Mouse (Mus musculus) midbrain, embryonic 14.5 days (tissue): ENCODE data around the gene Msn. TPM values are rescaled to one million over a fixed set of nuclear protein-coding genes. Genes with fewer than 3 reads are reported as not detected.

Source experiments
- ATAC-seq: fragments of 200-750 bp; cut with Nextera tagmentation; 2 replicates; pipeline ENCODE4 v1.8.0; 2017; ENCODE audit warnings: moderate number of reproducible peaks, moderate library complexity; ENCODE audit not compliant: low FRiP score, low TSS enrichment
- DNase-seq: peaks from one replicate; pipeline ENCODE4 v3.0.0-alpha.2; 2015
- H3K27ac ChIP-seq: fragments of 300-500 bp; sonication (generic); replicated peaks from 2 replicates; pipeline ENCODE4 v1.5.1; 2014; ENCODE audit warnings: mild to moderate bottlenecking, low read depth, low read length, moderate library complexity
- H3K27me3 ChIP-seq: fragments of 300-500 bp; sonication (generic); 2 replicates; pipeline ENCODE4 v1.6.1; 2014; ENCODE audit warnings: low read length, control low read depth, mixed read lengths; ENCODE audit not compliant: control insufficient read depth, insufficient read depth
- H3K36me3 ChIP-seq: fragments of 300-500 bp; sonication (generic); 2 replicates; pipeline ENCODE4 v1.6.1; 2014; ENCODE audit warnings: low read length, control low read depth; ENCODE audit not compliant: control insufficient read depth, insufficient read depth
- H3K4me1 ChIP-seq: fragments of 300-500 bp; sonication (generic); 2 replicates; pipeline ENCODE4 v1.6.1; 2014; ENCODE audit warnings: mild to moderate bottlenecking, antibody characterized with exemption, low read length, control low read depth; ENCODE audit not compliant: control insufficient read depth, insufficient read depth
- H3K4me2 ChIP-seq: fragments of 300-500 bp; sonication (generic); 2 replicates; pipeline ENCODE4 v1.6.1; 2014; ENCODE audit warnings: mild to moderate bottlenecking, low read length, moderate library complexity
- H3K4me3 ChIP-seq: fragments of 300-500 bp; sonication (generic); replicated peaks from 2 replicates; pipeline ENCODE4 v1.5.1; 2014; ENCODE audit warnings: low read depth, low read length
- H3K9ac ChIP-seq: fragments of 300-500 bp; sonication (generic); replicated peaks from 2 replicates; pipeline ENCODE4 v1.6.1; 2014; ENCODE audit warnings: mild to moderate bottlenecking, low read length, moderate library complexity
- H3K9me3 ChIP-seq: fragments of 300-500 bp; sonication (generic); 2 replicates; pipeline ENCODE4 v1.6.1; 2016; ENCODE audit warnings: low read length, control low read depth, mixed read lengths; ENCODE audit not compliant: control insufficient read depth
- WGBS: fragments of 180-500 bp; shearing (Covaris S2); extraction: QIAGEN DNeasy Blood & Tissue Kit; methylation state at CpG from one replicate; pipeline ENCODE4 v1.1.7; 2014; 5-methylcytosine and 5-hydroxymethylcytosine counted together
- polyA plus RNA-seq: library from polyadenylated mRNA; unstranded; fragments of >200 nt; fragmentation: Nextera tagmentation; extraction: Ambion mirVana; gene quantifications from 2 replicates; pipeline ENCODE4 v1.2.1, GENCODE M21; 2014

The Msn gene
- 18.0 and 33.8 TPM in 2 replicates for polyA plus RNA-seq

DNA sequence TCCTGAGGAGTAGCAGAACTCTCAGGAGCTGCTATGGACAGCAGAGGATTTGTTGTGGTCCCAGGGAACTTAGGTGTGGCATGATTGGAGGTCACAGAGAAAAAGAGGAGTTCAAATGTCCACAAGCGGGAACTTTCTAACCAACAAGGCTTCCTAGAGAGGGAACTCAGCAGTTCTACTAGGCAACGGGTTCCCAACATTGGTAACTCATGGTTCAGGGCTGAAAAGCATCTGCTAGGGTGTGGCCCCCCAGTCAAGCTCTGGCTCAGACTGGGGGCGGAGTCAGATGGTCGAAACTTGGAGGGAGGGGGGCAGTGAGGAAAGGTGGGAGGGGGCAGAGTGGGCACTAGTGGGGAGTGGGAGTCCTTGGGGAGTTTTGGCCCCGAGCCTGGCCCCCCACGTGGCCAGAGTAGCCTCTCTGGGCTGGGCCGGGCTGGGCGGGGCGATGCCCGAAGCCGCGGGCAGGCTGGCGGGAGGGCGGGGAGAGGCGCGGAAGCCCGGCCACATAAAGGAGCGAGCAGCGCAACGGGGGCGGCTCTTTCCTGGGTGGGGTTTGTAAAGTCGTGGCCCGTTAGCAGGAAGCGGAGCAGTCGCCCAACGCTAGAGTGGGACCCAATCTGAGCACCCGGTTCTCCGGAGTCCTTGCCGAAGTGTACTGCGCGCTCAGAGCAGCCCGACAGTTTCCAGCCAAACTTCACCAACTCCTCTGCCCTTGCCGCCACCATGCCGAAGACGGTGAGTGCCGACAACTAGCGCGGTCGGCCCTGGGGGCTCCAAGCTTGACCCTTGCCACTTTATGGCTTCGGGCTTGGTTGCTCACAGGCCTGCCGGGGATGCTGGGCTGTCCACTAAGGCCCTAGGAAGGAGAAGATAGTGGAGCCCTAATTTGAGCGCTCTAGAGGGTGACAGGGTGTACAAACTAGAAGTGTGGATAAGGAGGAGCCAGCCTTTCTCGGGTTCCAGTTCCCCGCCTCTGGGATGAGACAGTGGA lies at the start of gene Msn:
Gene Msn (plus strand): TSS at position 534 of the 991 bp plus-strand sequence.
- Histone ChIP-seq H3K4me2 (peak within 1 kb of the TSS; percentile 63), H3K27me3 (no peaks in the 10 kb centered on the region), H3K27ac (no peak within 1 kb of the TSS), H3K9ac (peak within 1 kb of the TSS; percentile 27; the same call in 1 of the 2 replicates), H3K4me3 (peak within 1 kb of the TSS; percentile 37), H3K9me3 (no peaks in the 10 kb centered on the region), H3K36me3 (no peaks in the 10 kb centered on the region), H3K4me1 (no peaks in the 10 kb centered on the region)
- WGBS = 26% methylated on average over 43 of the region's 44 CpGs
- DNase-seq = peak; percentile 30
- ATAC-seq = peak; percentile 72

DNA sequence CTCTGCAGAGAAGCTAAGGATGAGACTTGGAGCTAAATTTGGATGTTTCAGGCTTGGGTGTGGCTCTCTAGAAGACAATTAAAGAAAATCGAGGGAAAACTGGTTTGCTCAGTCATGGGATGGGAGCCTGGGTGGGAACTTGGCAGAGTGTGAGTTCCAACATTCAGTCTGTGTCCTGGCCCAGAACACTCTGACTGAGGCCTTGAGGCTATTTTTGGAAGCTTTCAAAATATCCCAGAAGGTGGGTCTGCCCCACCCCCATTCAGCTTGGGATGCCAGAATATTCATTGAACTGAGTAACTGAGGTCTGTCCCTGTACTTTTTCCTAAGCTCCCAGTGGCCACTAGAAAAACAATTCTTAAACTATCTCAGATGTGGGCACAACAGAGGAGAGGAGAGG lies 43.0 kb upstream of the Msn start:
- no peak overlapping the region for H3K4me2 ChIP-seq
- no peak for DNase-seq
- no peaks in the 10 kb centered on the region for H3K4me1 ChIP-seq
- H3K9ac ChIP-seq = no peak overlapping the region
- H3K27me3 ChIP-seq = no peaks in the 10 kb centered on the region
- WGBS = 71% methylated on average over 1 of the region's 1 CpGs
- no peak for ATAC-seq
- no peak overlapping the region for H3K4me3 ChIP-seq
- no peaks in the 10 kb centered on the region for H3K36me3 ChIP-seq
- no peaks in the 10 kb centered on the region for H3K9me3 ChIP-seq
- H3K27ac ChIP-seq = no peak overlapping the region

DNA sequence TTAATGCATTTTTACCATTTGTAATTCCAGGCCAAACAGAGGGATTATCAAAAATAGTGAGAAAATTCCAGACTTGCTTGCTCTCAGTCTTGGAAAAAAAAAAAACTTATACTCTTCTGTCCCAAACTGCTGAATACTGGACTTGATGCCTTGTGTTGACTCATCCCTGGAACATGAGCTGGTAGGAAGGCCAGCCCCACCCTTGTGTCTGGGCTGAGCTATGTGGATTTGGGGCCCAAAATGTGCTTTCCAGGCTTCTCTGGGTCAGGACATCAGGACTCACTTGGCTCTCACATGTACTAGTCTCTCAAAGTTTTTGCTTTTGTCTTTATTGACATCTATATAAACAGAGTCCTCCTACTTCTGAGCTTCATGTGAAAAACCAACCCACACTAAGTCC lies 18.1 kb upstream of the Msn start:
- Histone ChIP-seq H3K4me2 (no peak overlapping the region), H3K27me3 (no peaks in the 10 kb centered on the region), H3K9ac (no peak overlapping the region), H3K4me3 (no peak overlapping the region), H3K9me3 (no peaks in the 10 kb centered on the region), H3K27ac (no peak overlapping the region), H3K4me1 (no peaks in the 10 kb centered on the region), H3K36me3 (no peaks in the 10 kb centered on the region)
- DNase-seq (no peak), ATAC-seq (no peak)

DNA sequence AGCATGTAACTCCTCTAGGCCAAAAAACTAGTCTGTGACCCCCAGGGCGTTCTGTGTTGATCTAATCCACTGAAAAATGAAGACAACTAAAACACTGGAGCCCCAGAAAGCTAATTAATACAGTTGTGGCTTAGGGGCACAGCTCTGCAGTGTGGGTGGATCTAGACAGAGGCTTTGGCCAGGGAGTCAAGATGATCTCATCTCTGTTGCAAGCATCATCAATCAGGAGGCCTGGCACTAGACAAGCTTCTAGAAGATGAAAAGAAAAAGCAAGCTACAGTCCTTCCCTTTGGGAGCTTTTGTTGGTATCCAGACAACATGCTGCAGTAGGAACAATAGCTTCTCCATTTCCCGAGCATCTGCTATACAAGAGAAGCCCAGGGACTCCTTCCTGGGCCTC lies 9.6 kb upstream of the Msn start:
- Histone ChIP-seq H3K4me3 (no peak overlapping the region), H3K27ac (no peak overlapping the region), H3K27me3 (no peaks in the 10 kb centered on the region), H3K9me3 (no peaks in the 10 kb centered on the region), H3K36me3 (no peaks in the 10 kb centered on the region), H3K9ac (no peak overlapping the region), H3K4me2 (no peak overlapping the region), H3K4me1 (no peaks in the 10 kb centered on the region)
- WGBS = 41% methylated on average over 2 of the region's 2 CpGs
- ATAC-seq (no peak), DNase-seq (no peak)

DNA sequence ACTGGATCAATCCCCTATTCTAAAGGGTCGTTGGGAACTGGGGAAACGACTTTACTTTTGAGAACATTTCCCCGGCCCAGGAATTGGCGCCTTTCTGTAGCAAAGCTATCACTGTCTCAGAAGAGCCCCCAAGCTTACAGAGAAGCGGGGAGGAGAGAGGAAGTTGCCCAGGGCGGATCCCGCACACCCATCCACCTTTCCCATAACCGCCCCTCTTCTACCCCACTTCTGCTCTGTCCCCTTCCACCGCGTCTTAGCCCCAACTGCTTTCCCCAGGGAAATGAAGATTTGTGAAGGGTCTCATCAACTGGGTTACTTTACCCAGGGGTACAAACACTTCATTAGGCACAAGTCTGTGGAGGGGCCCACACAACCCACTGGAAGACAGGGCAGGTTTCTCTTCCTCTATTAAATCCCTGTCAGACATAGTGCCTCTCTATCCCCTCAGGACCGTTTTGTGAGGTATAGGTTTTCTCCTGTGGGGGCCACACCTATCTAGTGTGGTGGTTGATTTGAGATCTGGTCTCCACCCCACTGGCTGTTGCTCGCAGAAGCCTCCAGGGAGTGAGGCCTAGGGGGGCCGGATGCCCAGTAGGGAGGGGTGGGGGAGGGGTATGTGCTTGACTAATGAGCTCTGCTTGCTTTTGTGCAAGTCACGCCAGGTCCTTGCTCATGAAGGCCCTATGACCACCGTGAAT lies 820 bp downstream of the Msn start:
- Histone ChIP-seq H3K4me2 (peak overlapping the region; percentile 63), H3K9ac (no peak overlapping the region; the same call in 1 of the 2 replicates), H3K4me1 (no peaks in the 10 kb centered on the region), H3K36me3 (no peaks in the 10 kb centered on the region), H3K27me3 (no peaks in the 10 kb centered on the region), H3K9me3 (no peaks in the 10 kb centered on the region), H3K4me3 (peak overlapping the region; percentile 37), H3K27ac (no peak overlapping the region)
- DNase-seq (peak; percentile 55), ATAC-seq (peak; percentile 49)
- WGBS = 24% methylated on average over 15 of the region's 15 CpGs

DNA sequence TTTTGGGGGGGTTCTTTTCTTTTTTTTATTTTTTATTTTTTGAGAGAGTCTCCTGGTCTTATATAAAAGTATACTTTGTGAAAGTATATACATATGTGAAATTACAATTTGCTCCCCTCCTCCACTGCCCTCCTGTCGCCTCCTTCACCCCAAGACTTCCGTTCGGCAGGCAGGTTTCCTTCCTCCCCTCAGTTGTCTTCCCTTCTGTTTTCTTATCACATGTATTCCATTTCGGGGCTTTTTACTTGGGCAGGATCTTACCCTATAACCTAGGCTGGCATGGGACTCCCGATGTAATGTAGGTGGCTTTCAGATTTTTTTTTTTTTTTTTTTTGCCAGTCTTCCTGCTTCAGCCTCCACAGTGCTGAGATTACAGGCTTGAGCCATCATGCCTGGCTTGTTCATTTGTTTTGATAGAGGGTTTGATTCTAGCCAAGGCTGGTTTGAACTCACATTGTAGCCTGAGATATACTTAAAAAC lies 1.7 kb downstream of the Msn start:
- H3K4me1 ChIP-seq = no peaks in the 10 kb centered on the region
- WGBS = 47% methylated on average over 5 of the region's 5 CpGs
- H3K4me2 ChIP-seq = peak overlapping the region; percentile 63
- ATAC-seq (no peak), DNase-seq (no peak)
- H3K36me3 ChIP-seq = no peaks in the 10 kb centered on the region
- no peak overlapping the region for H3K27ac ChIP-seq
- H3K4me3 ChIP-seq = no peak overlapping the region
- no peaks in the 10 kb centered on the region for H3K27me3 ChIP-seq
- H3K9ac ChIP-seq = no peak overlapping the region
- H3K9me3 ChIP-seq = no peaks in the 10 kb centered on the region

DNA sequence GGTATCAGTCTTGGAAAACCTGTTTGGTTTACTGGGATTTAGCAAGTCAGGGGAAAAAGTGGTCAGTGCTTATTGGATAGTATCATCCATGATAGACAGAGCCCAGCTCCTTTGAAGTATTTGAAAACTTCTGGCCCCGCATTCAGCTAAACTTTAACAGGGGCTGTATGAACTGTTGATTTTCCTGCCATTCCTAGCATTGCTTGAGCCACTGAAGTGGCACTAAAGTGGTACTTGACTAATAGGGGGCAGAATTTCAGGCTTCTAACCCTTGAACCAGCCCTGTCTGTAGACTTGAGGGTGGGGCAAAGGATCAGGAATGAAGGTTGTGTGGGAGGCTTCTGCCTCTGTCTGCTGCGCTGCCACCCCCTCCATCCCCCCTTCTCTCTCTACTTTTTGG lies 3.2 kb downstream of the Msn start:
- no peak overlapping the region for H3K4me2 ChIP-seq
- H3K9me3 ChIP-seq = no peaks in the 10 kb centered on the region
- H3K9ac ChIP-seq = no peak overlapping the region
- no peak overlapping the region for H3K4me3 ChIP-seq
- no peaks in the 10 kb centered on the region for H3K36me3 ChIP-seq
- no peak overlapping the region for H3K27ac ChIP-seq
- ATAC-seq = no peak
- no peaks in the 10 kb centered on the region for H3K4me1 ChIP-seq
- DNase-seq = no peak
- 87% methylated on average over 2 of the region's 2 CpGs for WGBS
- H3K27me3 ChIP-seq = no peaks in the 10 kb centered on the region

DNA sequence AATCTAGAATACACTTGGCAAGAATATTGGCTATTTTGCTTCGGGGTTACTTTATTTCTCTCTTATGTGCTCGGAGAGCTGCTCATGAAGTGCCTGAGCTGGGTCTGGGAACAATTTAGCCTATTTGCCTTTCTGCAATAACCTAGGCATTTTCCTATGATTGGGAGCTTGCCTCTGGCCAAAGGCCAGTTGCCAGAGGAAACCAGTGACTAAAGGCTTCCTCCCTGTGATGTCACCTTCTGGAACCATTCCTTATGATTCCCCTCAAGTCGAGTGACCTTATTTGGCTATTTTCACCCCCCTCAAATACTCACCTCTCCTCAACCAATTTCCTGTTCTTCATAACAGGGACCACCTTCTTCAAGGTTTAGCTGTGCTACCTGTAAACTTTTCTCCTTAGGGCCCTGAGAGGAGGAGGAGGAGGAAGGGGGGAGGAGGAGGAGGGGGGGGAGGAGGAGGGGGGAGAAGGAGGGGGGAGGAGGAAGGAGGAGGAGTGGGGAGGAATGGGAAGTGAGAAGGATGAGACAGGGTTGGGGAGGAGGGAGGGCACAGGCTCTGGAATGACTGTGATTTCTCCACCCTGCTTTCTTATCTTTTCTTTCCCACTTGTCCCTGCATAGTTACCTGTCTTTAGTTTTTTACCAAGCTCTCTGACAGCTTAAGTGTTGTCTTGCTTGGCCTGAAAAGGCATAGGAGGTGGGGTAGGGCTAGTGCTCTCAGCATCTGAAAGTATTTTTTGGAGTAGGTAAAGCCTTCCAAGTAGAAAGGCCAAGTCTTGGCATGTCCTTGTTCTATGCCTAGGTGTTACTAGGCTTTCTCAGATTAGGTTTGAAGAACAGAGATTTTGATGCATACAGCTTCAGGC lies 11.8 kb downstream of the Msn start:
- no peak for DNase-seq
- Histone ChIP-seq H3K27ac (no peak overlapping the region), H3K36me3 (no peaks in the 10 kb centered on the region), H3K9ac (no peak overlapping the region), H3K4me3 (no peak overlapping the region), H3K9me3 (no peaks in the 10 kb centered on the region), H3K4me1 (no peaks in the 10 kb centered on the region), H3K4me2 (no peak overlapping the region), H3K27me3 (no peaks in the 10 kb centered on the region)
- 75% methylated on average over 3 of the region's 3 CpGs for WGBS
- ATAC-seq = no peak
